Mouse (Mus musculus): ENCODE data around the gene Mical3. TPM values are rescaled to one million over a fixed set of nuclear protein-coding genes. Genes with fewer than 3 reads are reported as not detected.
"Not testable (repeated sequence)": the region's sequence is repeated elsewhere in the genome, so short reads cannot be mapped to it uniquely, and the experiment has no call there.

The Mical3 gene
- polyA plus RNA-seq, 1 experiment from 2014 or later, result 50.0 TPM

DNA sequence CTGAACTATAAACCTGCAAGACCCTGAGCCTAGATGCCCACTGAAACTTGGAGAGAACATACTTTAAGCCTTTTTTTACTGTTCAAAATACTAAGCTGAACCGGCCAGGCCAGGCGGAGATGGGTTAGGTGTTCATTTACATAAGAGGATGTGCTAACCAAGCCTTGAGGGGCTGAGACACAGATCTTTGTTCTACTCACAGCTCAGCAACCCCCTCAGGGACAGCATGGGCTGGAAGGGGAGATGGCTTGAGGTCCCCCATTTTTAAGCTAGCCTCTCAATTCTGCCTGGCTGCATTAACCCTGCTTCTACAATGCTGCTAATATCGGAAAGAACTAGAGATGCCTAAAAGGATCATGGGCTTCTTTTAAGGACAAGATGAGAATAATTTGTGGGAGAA is 191.0 kb downstream of the Mical3 start:
- H3K36me3 ChIP-seq (replicated peaks), result peaks cover 5% of the 10 kb centered on the region; the same call in 1 of the 2 replicates
- no peak for ATAC-seq (replicated peaks)
- H3K4me2 ChIP-seq, result no peak overlapping the region
- 75% methylated on average over 3 of the region's 3 CpGs for WGBS
- H3K9me3 ChIP-seq, result no peaks in the 10 kb centered on the region
- H3K4me1 ChIP-seq, result no peaks in the 10 kb centered on the region
- H3K27me3 ChIP-seq (replicated peaks), result no peaks in the 10 kb centered on the region
- no peak overlapping the region for H3K4me3 ChIP-seq
- no peak overlapping the region for H3K9ac ChIP-seq
- no peak overlapping the region for H3K27ac ChIP-seq

GRCm38 (mm10) chr6:120938763-120939450 is 191.9 kb downstream of the Mical3 start:
- no peak overlapping the region for H3K4me2 ChIP-seq
- no peaks in the 10 kb centered on the region for H3K4me1 ChIP-seq
- no peak for ATAC-seq (replicated peaks)
- peaks cover 10% of the 10 kb centered on the region; the same call in 1 of the 2 replicates for H3K36me3 ChIP-seq (replicated peaks)
- no peak overlapping the region for H3K27ac ChIP-seq
- WGBS, result 94% methylated on average over 12 of the region's 12 CpGs
- H3K9me3 ChIP-seq, result no peaks in the 10 kb centered on the region
- H3K4me3 ChIP-seq, result no peak overlapping the region
- H3K9ac ChIP-seq, result no peak overlapping the region
- no peaks in the 10 kb centered on the region for H3K27me3 ChIP-seq (replicated peaks)

DNA sequence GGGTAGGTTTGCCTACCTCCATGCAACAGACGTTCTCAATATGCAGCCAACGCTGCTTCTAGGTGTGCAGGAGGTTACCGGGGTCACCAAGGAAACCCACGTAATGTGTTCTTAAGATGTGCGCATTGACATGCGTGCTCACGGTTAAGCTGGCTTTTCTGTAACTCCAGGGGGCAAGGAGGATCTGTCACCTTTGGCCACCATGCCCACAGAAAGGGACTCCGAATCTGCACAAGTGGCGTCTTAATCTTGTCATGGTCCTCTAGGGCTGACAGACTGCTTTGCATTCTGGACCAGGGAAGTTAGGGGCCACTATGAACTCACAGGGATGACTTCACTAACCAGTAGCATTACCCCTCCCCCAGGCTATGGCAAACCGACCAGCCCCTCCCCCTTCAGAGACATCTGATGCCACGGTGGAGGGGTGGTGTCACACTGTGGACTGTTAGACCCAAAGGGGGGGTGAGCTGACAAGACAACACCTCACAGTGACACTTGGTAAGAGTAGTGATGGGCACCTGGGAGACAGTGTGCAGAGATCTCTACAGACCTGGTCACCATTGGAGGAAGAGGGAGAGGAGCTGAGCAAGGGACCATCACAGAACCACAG is 192.7 kb downstream of the Mical3 start:
- 57% methylated on average over 11 of the region's 11 CpGs for WGBS
- no peak overlapping the region for H3K4me2 ChIP-seq

DNA sequence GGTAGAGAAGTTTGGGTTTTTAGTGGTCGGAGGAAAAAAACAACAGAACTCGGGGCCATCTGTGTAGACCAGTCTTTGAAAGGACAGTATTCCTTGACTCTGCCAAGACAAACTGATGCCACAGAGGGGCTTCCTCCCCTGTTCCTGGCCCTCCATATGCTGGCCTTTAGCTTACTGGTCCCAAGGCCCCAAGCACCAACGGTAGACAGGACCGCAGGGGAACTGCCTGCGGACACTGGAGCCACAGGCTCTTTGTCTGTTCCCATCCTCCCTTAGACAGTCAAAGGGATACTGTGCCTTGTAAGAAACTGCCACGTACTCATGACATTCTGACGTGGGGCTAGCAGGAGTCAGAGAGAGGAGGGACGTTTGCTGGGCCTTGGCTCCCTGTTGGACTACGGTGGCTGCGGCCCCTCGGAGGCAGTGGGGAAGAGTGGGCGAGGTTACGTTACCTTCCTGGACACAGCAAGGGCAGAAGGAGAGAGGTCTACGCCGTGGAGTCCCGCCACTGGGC is 193.6 kb downstream of the Mical3 start:
- Histone ChIP-seq H3K9me3 (no peaks in the 10 kb centered on the region), H3K4me3 (no peak overlapping the region), H3K27ac (no peak overlapping the region), H3K4me2 (no peak overlapping the region), H3K4me1 (no peaks in the 10 kb centered on the region), H3K27me3 (replicated peaks) (no peaks in the 10 kb centered on the region), H3K36me3 (replicated peaks) (peaks cover 12% of the 10 kb centered on the region; the same call in 1 of the 2 replicates), H3K9ac (no peak overlapping the region)
- ATAC-seq (replicated peaks), result no peak
- 85% methylated on average over 16 of the region's 16 CpGs for WGBS

More for the DNA sequence above, 192.7 kb downstream of the Mical3 start:
- no peaks in the 10 kb centered on the region for H3K9me3 ChIP-seq
- H3K27me3 ChIP-seq (replicated peaks), result no peaks in the 10 kb centered on the region
- peaks cover 12% of the 10 kb centered on the region; the same call in 1 of the 2 replicates for H3K36me3 ChIP-seq (replicated peaks)
- no peak overlapping the region for H3K4me3 ChIP-seq
- no peak overlapping the region for H3K9ac ChIP-seq
- no peak for ATAC-seq (replicated peaks)
- no peak overlapping the region for H3K27ac ChIP-seq
- H3K4me1 ChIP-seq, result no peaks in the 10 kb centered on the region

DNA sequence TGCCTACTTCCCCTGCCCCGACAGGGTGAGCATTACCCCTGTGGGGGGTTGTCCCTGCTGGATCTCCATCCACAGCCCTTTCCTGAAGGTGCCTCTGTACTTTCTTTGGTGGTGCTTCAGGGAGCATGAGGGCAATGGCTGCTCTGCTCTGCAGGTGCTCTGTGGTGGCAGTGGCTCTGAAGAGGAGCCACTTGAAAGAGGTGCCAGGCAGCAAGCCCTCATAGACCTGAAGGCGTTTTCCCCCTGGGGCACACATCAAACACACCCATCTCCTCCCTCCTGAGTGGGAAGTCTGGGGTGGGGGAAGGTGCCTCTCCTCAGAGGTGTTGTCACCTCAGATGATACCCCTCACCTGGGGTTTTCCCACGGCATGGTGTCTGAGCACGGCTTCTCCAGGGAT is 196.6 kb downstream of the Mical3 start:
- WGBS, result 81% methylated on average over 4 of the region's 4 CpGs
- no peak overlapping the region for H3K4me2 ChIP-seq
- no peak overlapping the region for H3K27ac ChIP-seq
- peaks cover 18% of the 10 kb centered on the region; the same call in 1 of the 2 replicates for H3K36me3 ChIP-seq (replicated peaks)
- no peaks in the 10 kb centered on the region for H3K27me3 ChIP-seq (replicated peaks)
- H3K4me3 ChIP-seq, result no peak overlapping the region
- H3K9ac ChIP-seq, result no peak overlapping the region
- no peaks in the 10 kb centered on the region for H3K4me1 ChIP-seq
- no peak for ATAC-seq (replicated peaks)
- no peaks in the 10 kb centered on the region for H3K9me3 ChIP-seq

DNA sequence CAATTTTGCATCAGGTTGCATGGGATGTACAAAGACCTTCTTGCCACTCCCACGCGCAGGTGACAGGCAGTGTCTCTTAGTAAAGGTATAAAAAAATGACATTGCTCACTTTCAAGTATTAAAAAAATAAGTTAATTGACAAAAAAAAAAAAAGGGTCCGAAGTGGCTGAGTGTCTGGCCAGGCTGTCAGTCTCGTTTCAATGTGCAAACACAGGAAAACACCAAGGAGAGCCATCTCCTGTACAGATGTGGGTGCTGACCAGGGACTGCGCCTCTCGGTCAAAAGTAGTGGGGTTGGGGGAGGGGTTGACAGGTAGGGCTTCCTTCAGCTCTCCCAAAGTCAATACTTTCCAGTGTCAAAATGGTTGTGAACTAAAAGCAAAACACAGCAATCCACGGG is 197.1 kb downstream of the Mical3 start:
- Histone ChIP-seq H3K9me3 (no peaks in the 10 kb centered on the region), H3K27me3 (replicated peaks) (no peaks in the 10 kb centered on the region), H3K36me3 (replicated peaks) (peaks cover 21% of the 10 kb centered on the region; the same call in 1 of the 2 replicates), H3K4me2 (no peak overlapping the region), H3K9ac (no peak overlapping the region), H3K4me1 (no peaks in the 10 kb centered on the region), H3K4me3 (no peak overlapping the region), H3K27ac (no peak overlapping the region)
- no peak for ATAC-seq (replicated peaks)
- 93% methylated on average over 7 of the region's 7 CpGs for WGBS

DNA sequence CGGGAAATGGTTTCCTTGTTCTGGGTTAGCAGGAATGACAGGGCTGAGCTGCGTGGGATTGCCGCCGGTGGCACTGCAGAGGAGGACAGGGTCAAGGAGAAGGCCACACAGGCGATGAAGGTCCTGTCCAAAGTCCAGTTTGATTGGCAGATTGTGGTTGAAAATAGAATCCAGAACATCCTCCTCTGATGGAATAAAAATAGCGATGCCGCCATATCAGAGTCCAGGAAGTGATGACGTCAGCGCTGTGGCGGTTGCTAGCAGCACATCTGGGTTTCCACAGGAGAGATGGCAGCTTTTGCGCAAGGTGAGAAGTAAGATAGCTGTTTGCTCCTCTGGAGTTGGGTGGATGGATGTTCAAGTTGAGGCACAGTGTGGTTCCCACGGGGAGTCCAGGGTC is 198.2 kb downstream of the Mical3 start:
- H3K27ac ChIP-seq, result no peak overlapping the region
- H3K36me3 ChIP-seq (replicated peaks), result peaks cover 21% of the 10 kb centered on the region; the same call in 1 of the 2 replicates
- no peak overlapping the region for H3K4me2 ChIP-seq
- no peaks in the 10 kb centered on the region for H3K9me3 ChIP-seq
- 94% methylated on average over 12 of the region's 12 CpGs for WGBS
- ATAC-seq (replicated peaks), result no peak
- H3K4me1 ChIP-seq, result no peaks in the 10 kb centered on the region
- H3K9ac ChIP-seq, result no peak overlapping the region
- no peak overlapping the region for H3K4me3 ChIP-seq
- H3K27me3 ChIP-seq (replicated peaks), result no peaks in the 10 kb centered on the region

DNA sequence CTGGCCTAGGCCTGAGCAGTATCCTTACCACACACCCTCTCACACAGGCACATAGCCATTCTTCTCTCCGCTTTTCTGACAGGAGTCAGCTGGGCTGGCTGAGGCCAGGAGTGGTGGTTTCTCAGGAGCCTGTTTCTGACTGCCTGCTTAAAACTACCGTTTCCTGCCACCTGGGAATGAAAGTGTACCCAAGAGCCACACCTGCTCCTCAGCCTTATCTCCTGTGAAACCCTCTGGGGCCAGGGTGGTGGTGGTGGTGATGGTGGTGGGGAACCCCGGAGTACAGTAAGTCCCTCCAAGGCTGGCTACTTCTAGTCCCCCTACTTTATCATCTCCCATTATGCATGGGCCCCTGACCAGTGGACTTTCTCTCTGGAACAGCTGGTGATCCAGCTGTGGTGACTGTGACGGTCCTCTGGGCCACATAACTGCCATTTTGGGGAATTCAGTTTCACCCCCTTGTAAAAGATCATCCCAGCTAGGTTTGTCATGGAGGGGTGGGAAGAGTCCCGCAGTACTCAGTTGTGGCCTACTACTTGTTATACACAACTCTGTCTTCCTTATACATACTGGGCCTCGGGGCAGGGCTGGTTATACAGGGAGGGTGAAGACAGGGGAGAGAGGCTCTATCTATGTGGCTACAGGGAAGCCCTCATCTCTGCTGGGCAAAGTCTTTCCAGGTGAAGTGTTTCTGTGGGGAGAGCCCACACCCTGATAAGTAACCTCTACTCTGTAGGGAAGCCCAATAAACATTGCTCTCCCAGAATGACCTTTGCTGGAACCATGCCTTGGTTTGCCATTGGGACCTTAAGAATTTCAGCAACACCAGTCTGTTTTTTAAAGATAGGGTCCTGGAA is 200.1 kb downstream of the Mical3 start:
- Histone ChIP-seq H3K27ac (no peak overlapping the region), H3K4me3 (no peak overlapping the region), H3K4me1 (no peaks in the 10 kb centered on the region), H3K4me2 (no peak overlapping the region), H3K9me3 (no peaks in the 10 kb centered on the region), H3K9ac (no peak overlapping the region), H3K27me3 (replicated peaks) (no peaks in the 10 kb centered on the region), H3K36me3 (replicated peaks) (peaks cover 21% of the 10 kb centered on the region; the same call in 1 of the 2 replicates)
- WGBS, result 89% methylated on average over 6 of the region's 6 CpGs
- no peak for ATAC-seq (replicated peaks)

DNA sequence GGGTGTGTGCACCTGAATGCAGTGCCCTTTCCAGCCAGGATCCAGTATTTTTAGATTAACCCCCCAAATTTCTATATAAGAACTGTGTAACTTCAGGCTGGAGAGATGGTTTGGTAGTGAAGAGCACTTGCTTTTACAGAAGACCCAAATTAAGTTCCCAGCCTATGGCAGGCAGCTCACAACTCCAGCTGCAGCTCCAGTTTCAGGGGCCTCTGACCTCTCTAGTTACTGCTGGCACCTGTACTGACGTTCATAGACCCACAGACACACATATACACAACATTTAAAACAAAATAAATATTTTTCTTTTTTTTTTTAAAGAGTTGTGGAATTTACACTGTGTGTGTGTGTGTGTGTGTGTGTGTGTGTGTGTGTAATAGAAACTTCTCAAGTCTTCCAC is 201.4 kb downstream of the Mical3 start:
- Histone ChIP-seq H3K36me3 (replicated peaks) (peaks cover 21% of the 10 kb centered on the region; the same call in 1 of the 2 replicates), H3K27me3 (replicated peaks) (no peaks in the 10 kb centered on the region), H3K4me3 (no peak overlapping the region), H3K9me3 (no peaks in the 10 kb centered on the region), H3K4me1 (no peaks in the 10 kb centered on the region), H3K27ac (no peak overlapping the region), H3K4me2 (no peak overlapping the region), H3K9ac (no peak overlapping the region)
- WGBS, result 83% methylated on average over 1 of the region's 1 CpGs
- no peak for ATAC-seq (replicated peaks)

- H3K4me2 ChIP-seq, result no peak overlapping the region
- no peak for ATAC-seq (replicated peaks)
- H3K4me3 ChIP-seq, result no peak overlapping the region
- H3K9ac ChIP-seq, result no peak overlapping the region
- 83% methylated on average over 3 of the region's 3 CpGs for WGBS
- no peak overlapping the region for H3K27ac ChIP-seq
- H3K36me3 ChIP-seq (replicated peaks), result peaks cover 13% of the 10 kb centered on the region; the same call in 1 of the 2 replicates
- no peaks in the 10 kb centered on the region for H3K9me3 ChIP-seq
- H3K4me1 ChIP-seq, result no peaks in the 10 kb centered on the region
- H3K27me3 ChIP-seq (replicated peaks), result no peaks in the 10 kb centered on the region
Observed at GRCm38 (mm10) chr6:120927765-120928164, 203.0 kb downstream of the Mical3 start.

DNA sequence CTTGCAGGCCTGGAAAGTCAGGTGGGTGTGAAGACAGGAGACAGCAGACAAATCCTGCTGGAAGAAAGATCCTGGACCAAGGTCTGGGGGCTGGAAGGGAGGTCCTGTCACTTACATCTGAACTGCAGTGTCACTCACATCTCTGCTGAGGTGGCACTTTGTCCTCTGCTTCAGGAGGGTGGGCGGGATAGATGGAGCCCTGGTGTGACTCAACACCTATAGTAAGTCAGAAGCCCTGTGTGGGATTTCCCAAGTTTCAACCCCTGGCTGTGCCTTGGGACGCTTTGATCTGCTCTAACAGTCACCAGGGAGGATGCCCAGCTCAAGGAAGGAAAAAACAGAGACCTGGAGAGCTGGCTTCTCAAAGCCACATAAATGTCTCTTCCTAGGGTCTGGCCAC is 203.9 kb downstream of the Mical3 start:
- Histone ChIP-seq H3K9ac (no peak overlapping the region), H3K27ac (no peak overlapping the region), H3K36me3 (replicated peaks) (peaks cover 11% of the 10 kb centered on the region; the same call in 1 of the 2 replicates), H3K4me1 (no peaks in the 10 kb centered on the region), H3K9me3 (no peaks in the 10 kb centered on the region), H3K4me3 (no peak overlapping the region), H3K4me2 (no peak overlapping the region), H3K27me3 (replicated peaks) (no peaks in the 10 kb centered on the region)
- WGBS, result 60% methylated on average over 2 of the region's 2 CpGs
- no peak for ATAC-seq (replicated peaks)

GRCm38 (mm10) chr6:120924791-120925321 is 205.9 kb downstream of the Mical3 start:
- H3K9me3 ChIP-seq; H3K27me3 ChIP-seq (replicated peaks); H3K27ac ChIP-seq; H3K9ac ChIP-seq; H3K4me2 ChIP-seq; H3K4me1 ChIP-seq; H3K4me3 ChIP-seq; H3K36me3 ChIP-seq (replicated peaks); ATAC-seq (replicated peaks): not testable (repeated sequence)
- WGBS, result 76% methylated on average over 2 of the region's 2 CpGs
